In genomic region chr13:111477695-111478094, GRCm38 (mm10) we compare ENCODE assay signal across 20 mouse cellular contexts.
"Had no signal": no experiment of that assay in that cellular context is flagged by ENCODE, and none has a peak within 500 bp of the region (broad histone marks: within the 10 kb centered on the region; RNA-seq: fewer than 3 reads in every experiment).

No protein-coding gene starts in this region.

- H3K4me3 ChIP-seq: lung, embryonic 15.5 days; midbrain, embryonic 13.5 days; midbrain, embryonic 15.5 days; neural tube, embryonic 13.5 days; neural tube, embryonic 15.5 days had no signal

- H3K36me3 ChIP-seq: midbrain, embryonic 13.5 days; midbrain, embryonic 15.5 days; neural tube, embryonic 13.5 days; neural tube, embryonic 15.5 days had no signal

- ATAC-seq: liver, postnatal 0 days; lung, postnatal 0 days; midbrain, embryonic 13.5 days; midbrain, embryonic 15.5 days had no signal

- H3K4me2 ChIP-seq: lung, embryonic 15.5 days; midbrain, embryonic 11.5 days; midbrain, embryonic 13.5 days; midbrain, embryonic 15.5 days; neural tube, embryonic 13.5 days; neural tube, embryonic 15.5 days had no signal

- H3K9me3 ChIP-seq: lung, embryonic 15.5 days; midbrain, embryonic 13.5 days; midbrain, embryonic 15.5 days; neural tube, embryonic 13.5 days; neural tube, embryonic 15.5 days had no signal

- H3K27me3 ChIP-seq: lung, embryonic 15.5 days; midbrain, embryonic 13.5 days; midbrain, embryonic 15.5 days; neural tube, embryonic 13.5 days; neural tube, embryonic 15.5 days had no signal

- H3K9ac ChIP-seq: liver, postnatal 0 days; lung, embryonic 15.5 days; midbrain, embryonic 13.5 days; midbrain, embryonic 15.5 days; neural tube, embryonic 13.5 days; neural tube, embryonic 15.5 days had no signal

- H3K27ac ChIP-seq: lung, embryonic 15.5 days; macrophage; midbrain, embryonic 13.5 days; midbrain, embryonic 15.5 days; neural tube, embryonic 13.5 days; neural tube, embryonic 15.5 days had no signal

- DNase-seq: liver, postnatal 0 days; lung, adult 2 months; lung, postnatal 14 days; lung, postnatal 36 days; retina, postnatal 1 day; right cerebral cortex, adult 18-20 months; right cerebral cortex, postnatal 25 days; right cerebral cortex, postnatal 4 days; spleen, adult 18-20 months; thymus, adult 18-20 months; thymus, postnatal 14 days; thymus, postnatal 36 days had no signal
